Mouse (Mus musculus): ENCODE measurements around the gene Csnk1e.

The Csnk1e gene

DNA sequence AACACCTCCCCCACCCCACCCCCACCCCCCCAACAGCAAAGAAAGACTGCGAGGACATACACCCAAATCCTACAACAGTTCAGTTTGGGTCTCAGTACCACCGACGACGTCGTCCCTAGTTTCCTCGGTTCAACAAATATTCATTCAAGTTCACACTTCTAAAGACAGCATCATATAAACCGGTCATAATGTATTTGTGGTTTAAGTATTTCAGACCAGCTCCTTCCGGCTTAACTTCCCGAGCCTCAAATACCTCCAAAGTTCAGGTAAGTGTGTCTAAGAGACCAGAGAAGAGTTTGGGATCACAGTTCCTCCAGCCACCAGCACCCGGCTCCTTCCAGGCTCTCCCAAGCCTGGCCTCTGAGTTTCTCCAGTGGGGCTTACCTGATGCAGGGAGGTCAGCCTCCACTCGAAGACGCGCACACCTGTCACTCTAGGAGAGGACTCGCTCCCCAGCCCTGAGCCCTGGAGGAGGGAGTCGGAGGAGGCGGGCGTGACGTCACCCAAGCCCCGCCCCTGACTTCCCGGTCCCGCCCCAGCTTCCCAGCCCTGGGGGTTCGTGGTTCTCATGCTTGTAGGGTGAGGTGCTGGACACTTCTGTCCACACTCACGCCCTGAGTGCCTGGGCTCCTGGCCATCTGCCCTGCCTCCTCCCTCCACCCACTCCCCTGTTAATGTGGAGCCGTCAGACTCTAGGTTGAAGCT lies at the start of gene Csnk1e:
Gene Csnk1e (minus strand): TSS at position 461 of the 705 bp plus-strand sequence.
- CTCF ChIA-PET, result interaction anchor here in 2 of 4 experiments (0.6 to 1.4 kb wide), 7 partner anchors 14 to 212 kb away, joined by 3 to 5 read pairs (median 4); no protein-coding TSS in a partner anchor

DNA sequence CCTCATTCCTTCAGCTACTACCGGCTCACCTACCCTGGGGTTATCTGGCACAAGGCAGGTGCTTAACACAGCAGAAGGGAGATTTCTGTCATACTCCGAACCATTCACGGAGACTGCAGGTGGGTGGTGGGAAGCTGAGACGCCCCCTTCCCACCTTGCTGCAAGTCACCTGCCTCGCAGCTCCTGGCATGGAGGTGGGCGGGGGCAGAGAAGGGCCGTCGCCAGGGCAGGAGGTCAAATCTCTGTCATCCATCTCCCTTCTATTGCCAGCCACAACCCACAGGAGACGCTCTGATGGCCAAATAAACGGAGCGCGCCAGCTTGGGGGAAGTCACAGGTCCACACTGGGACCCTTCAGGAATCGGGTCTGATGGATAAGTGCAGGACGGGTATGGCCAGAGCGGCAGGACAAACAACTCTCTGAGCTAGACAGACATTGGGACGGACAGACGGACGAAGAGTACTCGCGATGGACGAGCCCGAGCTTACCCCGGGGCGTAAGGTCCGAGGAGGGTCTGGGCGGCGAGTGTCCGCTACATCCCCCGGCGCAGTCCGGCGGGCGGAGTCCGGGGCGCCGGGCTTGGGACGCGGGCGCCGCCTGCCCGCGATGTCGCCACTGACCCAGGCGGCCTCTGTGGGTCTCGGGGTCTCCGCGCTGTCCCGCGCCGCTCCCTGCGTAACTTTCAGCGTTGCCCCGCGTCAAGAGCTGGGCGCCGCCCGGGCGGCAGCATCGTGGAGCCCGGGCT lies 49.5 kb upstream of the Csnk1e start, which contains the start of gene Kcnj4:
Gene Kcnj4 (minus strand): TSS at position 535 of the 746 bp plus-strand sequence.
- CTCF ChIA-PET, result interaction anchor here in 2 of 4 experiments (0.5 to 1.9 kb wide), 9 partner anchors 8 to 715 kb away, joined by 3 to 7 read pairs (median 3); partner anchors contain the start of genes Fam227a (in 1 of the 2) and Kdelr3 (in 1 of the 2)
- POLR2A ChIA-PET, result interaction anchor here (0.5 to 4.0 kb wide), 35 partner anchors 8 to 329 kb away, joined by 3 to 26 read pairs (median 4); partner anchors contain the start of genes Ddx17 (in 3 of the 4), Kdelr3 (in 3 of the 4), Dmc1 (in 1 of the 4) and Josd1 (in 1 of the 4)

More for the DNA sequence above, at the start of gene Csnk1e:
- POLR2A ChIA-PET, result interaction anchor here in 3 of 4 experiments (0.5 to 2.6 kb wide), 21 partner anchors 9 to 212 kb away, joined by 3 to 13 read pairs (median 4); partner anchors contain the start of genes Ddx17 (in 2 of the 3), Dmc1 (in 1 of the 3) and Pla2g6 (in 1 of the 3)

DNA sequence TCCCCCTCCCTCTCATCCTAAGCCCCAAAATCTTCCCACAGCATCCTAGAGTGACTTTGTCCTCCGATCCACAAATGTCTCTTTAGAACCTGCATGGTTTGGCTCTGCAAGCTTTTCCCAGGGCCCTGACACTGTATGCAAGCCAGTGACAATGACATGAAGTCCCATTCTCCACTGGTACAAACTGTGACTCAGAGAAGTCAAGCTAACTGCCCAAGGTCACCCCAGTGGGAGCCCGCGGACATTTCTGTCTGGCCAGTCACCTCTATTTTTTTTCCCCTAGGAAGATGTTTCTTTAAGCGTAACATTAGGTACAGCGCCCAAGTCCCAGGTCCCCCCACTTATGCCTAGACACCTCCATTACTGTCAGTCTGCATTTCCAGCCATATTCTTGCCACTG lies 48.1 kb upstream of the Csnk1e start:
- CTCF ChIA-PET, result interaction anchor here in 1 of 4 experiments (1.9 kb wide), 1 partner anchor 13 kb away, joined by 7 read pairs; the partner anchor contains the start of gene Kdelr3
- POLR2A ChIA-PET, result interaction anchor here in 3 of 4 experiments (0.6 to 4.0 kb wide), 8 partner anchors 10 to 698 kb away, joined by 3 to 18 read pairs (median 4); partner anchors contain the start of genes Ddx17 (in 1 of the 3), Josd1 (in 1 of the 3) and Kdelr3 (in 1 of the 3)

DNA sequence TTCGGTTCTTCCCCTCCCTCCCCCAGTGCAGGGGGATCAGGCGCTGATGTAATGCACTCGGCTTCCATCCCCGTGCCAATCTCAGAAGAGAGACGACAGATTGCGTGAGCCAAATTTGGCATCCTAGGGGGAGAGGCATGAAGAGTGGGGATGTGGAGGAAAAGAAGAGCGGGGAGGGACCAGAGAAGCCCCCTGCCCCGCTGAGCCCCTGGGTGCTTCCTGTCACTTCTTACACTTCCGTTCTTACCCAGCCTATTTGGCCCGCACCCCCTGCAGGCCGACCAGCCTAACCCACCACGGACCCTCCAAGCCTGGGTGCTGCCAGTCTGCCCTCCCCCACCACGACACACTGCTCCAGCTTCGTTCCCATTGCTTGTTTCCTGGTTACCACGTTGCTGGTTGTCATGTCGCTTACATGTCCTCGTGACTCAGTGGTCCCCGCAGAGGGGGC lies 47.5 kb upstream of the Csnk1e start:
- POLR2A ChIA-PET, result interaction anchor here in 2 of 4 experiments (0.7 to 4.0 kb wide), 4 partner anchors 12 to 86 kb away, joined by 3 to 18 read pairs (median 3); partner anchors contain the start of genes Ddx17 (in 1 of the 2) and Kdelr3 (in 1 of the 2)
- CTCF ChIA-PET, result no interaction called here

DNA sequence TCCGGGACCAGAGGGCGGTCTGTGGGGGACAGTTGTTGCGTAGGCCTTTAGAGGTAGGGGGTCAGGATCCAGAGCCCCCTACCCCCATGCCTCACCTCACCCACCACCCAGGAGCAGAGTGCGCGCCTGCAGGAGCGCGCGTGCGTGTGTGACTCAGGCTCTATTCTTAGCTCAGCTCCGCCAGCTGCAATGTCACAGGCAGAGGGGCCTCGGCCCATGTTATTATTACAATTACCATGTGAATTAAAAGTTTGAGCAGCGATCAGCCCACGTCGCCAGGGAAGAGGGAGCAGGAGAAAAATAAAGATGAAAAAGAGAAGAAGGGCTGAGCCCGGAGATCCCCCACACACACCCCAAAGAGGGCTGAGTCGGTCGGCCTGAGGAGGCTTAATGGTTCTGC lies 44.7 kb upstream of the Csnk1e start:
- ChIA-PET POLR2A (interaction anchor here in 3 of 4 experiments (0.9 to 2.0 kb wide), 7 partner anchors 10 to 190 kb away, joined by 3 to 5 read pairs (median 3); partner anchors contain the start of genes Cby1 (in 1 of the 3), Ddx17 (in 1 of the 3), Dmc1 (in 1 of the 3) and Gtpbp1 (in 1 of the 3)), CTCF (interaction anchor here in 1 of 4 experiments (0.5 kb wide), 1 partner anchor 427 kb away, joined by 3 read pairs; no protein-coding TSS in a partner anchor)

DNA sequence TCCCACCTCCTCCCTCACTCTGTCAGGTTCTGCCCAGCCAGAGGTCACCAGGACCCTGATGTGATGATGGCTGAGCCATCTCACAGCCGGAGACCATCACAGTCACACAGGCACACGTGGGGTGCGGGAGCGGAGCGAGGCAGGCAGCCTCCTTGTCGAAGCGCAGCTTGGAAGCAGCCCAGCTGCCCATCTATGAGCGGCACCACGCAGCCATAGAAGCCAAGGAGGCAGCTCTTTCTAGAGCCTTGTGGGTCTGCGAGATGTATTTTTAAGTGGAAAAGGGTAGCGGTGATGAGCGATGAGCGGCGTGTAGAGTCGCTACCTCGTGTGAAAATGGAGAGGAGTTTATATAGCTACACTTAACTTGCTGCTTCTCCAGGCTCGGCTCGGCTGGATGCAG lies 38.2 kb upstream of the Csnk1e start:
- ChIA-PET CTCF (interaction anchor here in 2 of 4 experiments (0.6 to 1.4 kb wide), 4 partner anchors 11 to 155 kb away, joined by 3 to 5 read pairs (median 3); partner anchors contain the start of gene Kcnj4 (in 1 of the 2)), POLR2A (interaction anchor here in 3 of 4 experiments (0.6 to 3.4 kb wide), 6 partner anchors 10 to 54 kb away, joined by 3 to 16 read pairs (median 4); partner anchors contain the start of genes Ddx17 (in 1 of the 3) and Kcnj4 (in 1 of the 3))

DNA sequence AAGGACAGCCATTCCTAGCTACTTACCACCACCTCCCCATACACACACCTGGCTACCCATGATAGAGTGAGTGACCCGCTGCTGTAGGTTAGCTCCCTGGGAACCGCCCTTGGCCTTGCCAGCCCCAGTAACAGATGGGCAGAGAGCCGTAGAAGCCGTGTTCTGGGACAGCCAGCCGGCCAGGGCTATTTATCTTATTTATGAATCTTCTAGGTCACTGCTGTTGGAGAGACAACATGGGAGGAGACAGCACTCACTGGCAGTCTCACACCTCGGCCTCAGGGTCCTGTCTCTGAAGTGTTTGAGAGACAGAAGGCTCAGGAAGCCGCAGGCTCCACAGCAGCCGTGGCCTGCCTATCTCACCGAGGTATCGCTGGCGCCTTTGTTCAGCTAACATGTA lies 34.1 kb upstream of the Csnk1e start:
- ChIA-PET CTCF (interaction anchor here in 1 of 4 experiments (0.5 kb wide), 1 partner anchor 350 kb away, joined by 5 read pairs; no protein-coding TSS in a partner anchor), POLR2A (interaction anchor here in 2 of 4 experiments (0.5 to 2.2 kb wide), 5 partner anchors 10 to 129 kb away, joined by 3 to 4 read pairs (median 3); partner anchors contain the start of gene Ddx17 (in 2 of the 2))

DNA sequence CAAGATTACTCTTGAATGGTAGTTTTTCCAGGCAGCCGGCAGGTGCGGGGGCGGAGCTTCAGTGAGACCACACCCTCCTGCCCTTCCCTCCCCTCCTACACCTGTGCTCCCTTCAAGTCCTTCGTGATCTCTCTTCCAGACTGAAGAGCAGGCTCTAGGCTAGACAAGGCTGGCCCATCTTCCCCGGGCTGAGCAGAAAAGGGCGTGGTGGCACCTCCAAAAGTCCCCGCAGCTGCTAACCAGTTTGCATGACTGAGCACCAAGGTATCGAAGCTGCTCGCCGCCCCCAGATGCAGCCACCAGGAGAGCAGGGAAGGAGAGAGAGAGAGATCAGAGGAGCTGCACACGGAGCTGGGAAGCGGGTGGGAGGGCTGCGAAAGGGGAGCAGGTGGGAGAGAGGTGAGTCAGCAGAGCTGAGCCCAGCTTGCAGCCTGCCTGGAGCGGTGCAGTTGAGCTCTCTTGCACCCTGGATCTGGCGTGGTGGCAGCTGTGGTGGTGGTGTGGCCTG lies 25.9 kb upstream of the Csnk1e start:
- ChIA-PET CTCF (interaction anchor here (0.5 to 1.7 kb wide), 19 partner anchors 9 to 1043 kb away, joined by 3 to 8 read pairs (median 4); partner anchors contain the start of genes Cby1 (in 1 of the 4), Fam227a (in 1 of the 4), Gm49486 (in 1 of the 4) and Pick1 (in 1 of the 4)), POLR2A (interaction anchor here (0.5 to 2.4 kb wide), 19 partner anchors 10 to 228 kb away, joined by 3 to 12 read pairs (median 4); partner anchors contain the start of gene Ddx17 (in 2 of the 4))

DNA sequence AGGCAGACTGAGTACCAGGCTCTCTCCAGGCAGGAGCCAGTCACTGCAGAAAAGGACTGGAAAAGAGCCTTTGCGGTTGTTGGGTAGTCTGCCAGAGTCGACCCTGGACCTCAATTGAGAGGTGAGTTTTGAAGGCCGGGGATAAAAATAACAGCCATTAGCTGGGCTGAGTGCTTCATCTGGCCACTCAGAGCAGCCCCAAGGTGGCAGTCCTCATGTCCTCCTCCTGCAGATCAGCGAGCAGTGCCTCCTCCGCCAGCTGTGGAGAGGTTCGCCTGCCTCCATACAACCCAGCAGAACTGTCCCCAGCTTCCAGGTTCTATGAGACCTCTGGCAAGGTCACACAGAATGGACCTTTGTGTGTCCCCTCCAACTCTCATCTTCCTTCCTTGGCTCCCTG lies 21.9 kb upstream of the Csnk1e start:
- ChIA-PET CTCF (interaction anchor here in 3 of 4 experiments (0.7 to 1.4 kb wide), 7 partner anchors 10 to 426 kb away, joined by 3 to 7 read pairs (median 4); partner anchors contain the start of gene Fam227a (in 1 of the 3)), POLR2A (interaction anchor here in 2 of 4 experiments (0.6 to 1.0 kb wide), 6 partner anchors 28 to 1274 kb away, joined by 3 to 4 read pairs (median 3); no protein-coding TSS in a partner anchor)

DNA sequence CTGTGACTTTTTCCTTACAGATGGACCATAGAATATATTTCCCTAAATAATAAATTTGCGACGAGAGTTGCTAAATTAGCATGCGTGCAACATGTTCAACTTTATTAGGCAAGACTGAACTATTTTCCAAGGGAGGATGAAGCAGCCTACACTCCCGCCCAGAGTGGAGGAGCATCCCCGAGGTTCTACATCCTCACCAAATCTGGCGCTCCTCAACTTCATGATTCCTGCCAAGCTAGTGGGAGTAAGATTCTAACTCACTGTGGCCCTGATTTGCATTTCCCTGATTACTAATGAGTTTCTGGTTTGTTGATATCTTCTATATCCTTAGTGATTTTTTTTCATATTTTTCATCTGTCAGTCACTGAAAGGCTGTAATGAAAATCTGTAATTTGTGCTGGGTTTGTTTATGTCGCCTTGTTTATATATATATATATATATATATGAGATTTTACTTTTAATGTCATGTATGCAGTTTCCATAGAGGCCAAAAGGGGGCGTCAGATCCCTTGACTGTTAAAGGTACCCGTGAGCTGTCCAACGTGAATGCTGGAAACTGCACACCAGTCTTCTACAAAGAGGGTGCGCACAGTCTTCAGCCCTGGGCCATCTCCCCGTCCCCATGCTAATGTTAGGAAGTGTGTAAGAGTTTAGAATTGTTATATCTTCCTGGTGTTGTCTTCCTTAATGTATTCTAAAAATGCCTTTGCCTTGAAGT lies 18.4 kb upstream of the Csnk1e start:
- CTCF ChIA-PET, result interaction anchor here in 3 of 4 experiments (0.6 to 1.6 kb wide), 26 partner anchors 30 to 491 kb away, joined by 3 to 9 read pairs (median 4); partner anchors contain the start of genes Fam227a (in 2 of the 3), Cby1 (in 1 of the 3), Ddx17 (in 1 of the 3) and Gm49486 (in 1 of the 3)
- POLR2A ChIA-PET, result interaction anchor here in 2 of 4 experiments (0.6 to 1.5 kb wide), 2 partner anchors 184 to 898 kb away, joined by 3 to 4 read pairs; partner anchors contain the start of gene Fam227a (in 1 of the 2)

DNA sequence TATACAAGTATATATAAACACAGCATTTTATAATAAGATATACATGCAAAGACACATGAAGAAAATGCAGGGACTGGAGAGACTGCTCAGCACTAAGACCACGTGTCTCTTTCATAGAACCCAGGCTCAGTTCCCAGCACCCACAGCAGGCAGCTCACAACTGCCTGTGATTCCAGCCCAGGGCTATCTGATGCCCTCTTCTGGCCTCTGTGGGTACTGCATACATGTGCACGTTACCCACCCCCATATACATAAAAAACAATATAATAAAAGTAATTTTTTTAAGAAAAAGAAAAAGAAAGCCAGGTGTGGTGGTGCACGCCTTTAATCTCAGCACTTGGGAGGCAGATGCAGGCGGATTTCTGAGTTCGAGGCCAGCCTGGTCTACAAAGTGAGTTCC lies 17.7 kb upstream of the Csnk1e start:
- CTCF ChIA-PET, result interaction anchor here (0.6 to 1.6 kb wide), 24 partner anchors 8 to 1152 kb away, joined by 3 to 7 read pairs (median 3); partner anchors contain the start of genes Cby1 (in 1 of the 4) and Fam227a (in 1 of the 4)
- POLR2A ChIA-PET, result interaction anchor here in 2 of 4 experiments (0.6 to 1.5 kb wide), 3 partner anchors 73 to 185 kb away, joined by 3 to 4 read pairs (median 4); partner anchors contain the start of genes Ddx17 (in 1 of the 2), Dmc1 (in 1 of the 2) and Fam227a (in 1 of the 2)

DNA sequence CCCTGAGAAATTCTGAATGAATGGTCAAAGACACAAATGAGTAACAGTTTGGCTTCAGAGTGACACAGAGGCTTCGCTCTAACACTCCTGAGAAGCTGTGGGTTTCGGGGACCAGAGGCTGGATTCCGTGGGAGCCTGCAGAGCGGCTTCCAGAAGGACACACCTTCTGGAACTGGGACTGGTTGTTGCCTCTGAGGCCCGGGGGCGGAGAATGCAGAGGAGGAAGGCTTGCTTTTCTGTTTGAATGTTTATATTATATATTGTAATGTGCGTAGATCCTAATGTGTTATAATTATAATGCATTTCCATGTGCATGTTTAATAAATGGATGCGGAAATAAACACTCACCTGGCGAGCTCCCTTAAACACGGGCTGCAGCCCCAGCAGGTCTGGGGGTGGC lies 15.7 kb upstream of the Csnk1e start:
- POLR2A ChIA-PET, result interaction anchor here in 3 of 4 experiments (0.6 to 1.9 kb wide), 9 partner anchors 10 to 75 kb away, joined by 3 to 8 read pairs (median 3); partner anchors contain the start of gene Ddx17 (in 1 of the 3)
- CTCF ChIA-PET, result interaction anchor here in 2 of 4 experiments (0.6 to 1.7 kb wide), 8 partner anchors 10 to 247 kb away, joined by 3 to 8 read pairs (median 4); partner anchors contain the start of genes Cby1 (in 1 of the 2) and Fam227a (in 1 of the 2)

DNA sequence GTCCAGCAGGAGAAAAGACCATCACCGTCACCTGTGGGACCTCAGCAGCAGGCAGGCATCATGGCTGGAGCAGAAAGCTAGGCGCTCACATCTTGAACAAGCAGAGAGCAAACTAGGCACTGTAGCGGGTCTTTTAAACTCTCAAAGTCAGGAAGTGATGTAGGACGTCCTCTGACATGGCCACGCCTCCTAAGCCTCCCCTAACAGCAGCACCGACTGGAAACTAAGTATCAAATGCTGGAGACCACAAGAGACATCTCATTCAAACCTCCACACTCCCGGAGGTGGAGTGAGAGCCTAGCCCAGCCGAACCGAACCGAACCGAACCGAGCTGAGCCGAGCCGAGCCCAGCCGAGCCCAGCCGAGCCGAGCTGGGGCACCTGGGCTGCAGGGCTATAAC lies 15.2 kb upstream of the Csnk1e start:
- POLR2A ChIA-PET, result interaction anchor here in 3 of 4 experiments (0.6 to 1.9 kb wide), 9 partner anchors 10 to 76 kb away, joined by 3 to 8 read pairs (median 3); partner anchors contain the start of gene Ddx17 (in 2 of the 3)
- CTCF ChIA-PET, result interaction anchor here in 1 of 4 experiments (1.0 to 1.7 kb wide), 7 partner anchors 10 to 247 kb away, joined by 3 to 8 read pairs (median 4); partner anchors contain the start of genes Cby1 and Fam227a

DNA sequence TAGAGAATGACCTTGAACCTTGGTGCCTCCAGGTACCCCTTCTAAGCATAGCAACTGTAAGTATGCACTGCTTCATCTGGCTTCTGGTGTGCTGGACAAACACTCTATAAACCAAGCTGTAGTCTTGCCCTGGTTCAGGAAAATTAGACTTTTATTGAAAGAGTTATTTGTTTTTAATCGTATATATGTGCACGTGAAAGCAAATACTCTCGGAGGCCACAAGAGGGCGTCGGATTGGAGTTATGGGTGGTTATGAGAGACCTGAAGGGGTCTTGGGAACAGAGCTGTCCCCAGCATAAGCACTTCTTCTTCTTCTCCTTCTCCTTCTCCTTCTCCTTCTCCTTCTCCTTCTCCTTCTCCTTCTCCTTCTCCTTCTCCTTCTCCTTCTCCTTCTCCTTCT lies 14.2 kb upstream of the Csnk1e start:
- POLR2A ChIA-PET, result interaction anchor here in 1 of 4 experiments (1.2 kb wide), 1 partner anchor 77 kb away, joined by 3 read pairs; the partner anchor contains the start of gene Ddx17
- CTCF ChIA-PET, result interaction anchor here in 3 of 4 experiments (0.5 to 1.4 kb wide), 23 partner anchors 11 to 201 kb away, joined by 3 to 17 read pairs (median 4); partner anchors contain the start of genes Csnk1e (in 1 of the 3), Ddx17 (in 1 of the 3), Dmc1 (in 1 of the 3) and Fam227a (in 1 of the 3)
